Mouse (Mus musculus) yolk sac, embryonic 10.5 days (tissue): ENCODE measurements around the gene Oard1.

Experiments used
- DNase-seq: peaks from one replicate; pipeline ENCODE4 v3.0.0-alpha.2; 2017; ENCODE audit warnings: low spot score

Gene Oard1

DNA sequence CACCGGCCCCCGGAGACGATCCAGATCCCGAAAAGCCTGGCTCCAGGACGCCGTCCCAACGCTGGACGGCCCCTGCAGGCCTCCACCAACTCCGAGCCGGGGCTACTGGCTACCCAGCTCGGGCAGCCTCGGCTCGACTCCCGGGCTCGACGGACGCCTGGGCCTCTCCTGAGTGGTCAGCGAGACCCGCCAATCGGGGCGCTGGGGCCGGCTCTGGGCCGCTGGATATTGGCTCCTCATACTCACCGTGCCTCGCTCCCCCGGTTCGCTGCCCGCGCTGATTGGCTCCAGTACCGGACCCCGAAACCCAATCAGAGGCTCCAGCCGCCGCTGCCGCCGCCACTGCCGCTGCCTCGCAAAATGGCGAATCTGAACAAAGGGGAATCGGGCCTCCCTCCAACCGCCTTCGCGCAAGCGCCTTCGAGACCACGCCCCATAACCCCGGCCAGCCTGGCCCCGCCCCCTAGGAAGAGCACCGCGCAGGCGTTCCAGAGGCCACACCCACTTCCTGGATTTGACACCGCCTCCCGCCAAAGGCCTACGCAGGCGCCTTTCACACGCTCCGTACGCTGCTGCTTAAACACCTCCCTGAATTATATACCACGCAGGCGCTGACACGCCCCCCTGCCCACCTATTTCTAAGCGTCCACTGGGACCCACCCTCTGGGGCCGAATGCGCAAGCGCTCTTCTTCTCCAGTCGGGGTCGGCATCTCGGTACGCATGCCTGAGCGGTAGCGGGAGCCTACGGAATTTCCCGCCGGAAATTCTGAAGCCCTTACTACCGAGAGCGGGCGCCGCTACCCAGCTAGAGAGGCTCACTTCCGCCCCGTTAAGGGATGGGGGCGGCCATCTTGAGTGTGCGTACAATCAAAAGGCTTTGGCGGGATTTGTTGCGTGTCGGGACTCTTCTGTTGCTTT, at the start of gene Oard1, which contains the start of gene Nfya:
Gene Oard1, plus strand, starts transcription at position 635 of the 919 bp plus-strand sequence.
Gene Nfya, minus strand, starts transcription at position 527 of the 919 bp plus-strand sequence.
- peak; percentile 100 for DNase-seq

DNA sequence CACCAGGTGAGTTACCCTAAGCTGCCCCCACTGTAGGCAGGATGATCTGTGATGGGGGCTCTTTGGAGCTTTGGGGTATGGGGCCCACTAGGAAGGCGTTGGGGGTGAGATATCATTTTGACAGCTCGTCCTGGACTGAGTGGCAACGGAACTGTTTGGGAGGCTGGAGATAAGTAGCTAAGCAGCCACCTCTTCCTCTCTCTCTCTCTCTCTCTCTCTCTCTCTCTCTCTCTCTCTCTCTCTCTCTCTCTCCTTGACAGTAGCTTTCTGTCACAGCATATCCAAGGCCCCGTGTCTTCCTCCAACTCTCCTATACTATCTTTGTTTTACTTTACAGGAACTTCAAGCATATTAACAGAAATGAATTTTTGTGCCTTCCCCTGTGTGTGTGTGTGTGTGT, 49.4 kb upstream of the Oard1 start:
- DNase-seq: no peak

DNA sequence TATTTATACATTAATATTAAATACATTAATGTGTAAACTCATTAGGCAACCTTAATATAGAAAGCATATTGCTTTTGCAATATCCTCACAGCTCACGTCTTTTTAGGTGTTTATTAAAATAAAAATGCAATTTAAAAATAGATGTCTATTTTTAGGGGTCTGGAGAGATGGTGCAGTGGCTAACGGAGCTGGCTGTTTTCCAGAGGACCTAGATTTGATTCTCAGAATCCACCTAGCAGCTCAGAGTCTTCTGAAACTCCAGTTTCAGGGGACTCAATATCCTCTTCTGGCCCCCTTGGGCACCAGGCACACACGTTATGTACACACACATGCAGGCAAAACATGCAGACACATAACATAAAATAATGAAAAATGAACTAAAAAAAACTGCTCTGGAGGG, 47.5 kb upstream of the Oard1 start:
- no peak for DNase-seq

DNA sequence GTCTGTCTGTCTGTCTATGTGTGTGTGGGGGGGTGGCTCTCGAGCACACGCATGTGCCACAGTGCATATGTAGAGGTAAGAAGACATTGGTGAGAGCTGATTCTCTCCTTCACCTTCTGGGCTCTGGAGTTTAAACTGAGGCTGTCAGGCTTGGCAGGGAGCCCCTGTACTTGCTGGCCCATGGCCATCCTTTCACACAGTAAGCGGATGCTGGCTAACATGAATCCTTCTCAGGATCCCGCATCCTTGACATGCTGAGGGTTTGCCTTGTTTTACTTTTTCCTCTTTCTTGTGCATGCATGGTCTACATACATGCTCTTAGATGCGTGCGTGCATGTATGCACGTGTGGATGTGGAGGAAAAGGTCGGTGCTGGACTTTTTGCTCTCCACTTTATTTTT, 46.8 kb upstream of the Oard1 start:
- DNase-seq: no peak

DNA sequence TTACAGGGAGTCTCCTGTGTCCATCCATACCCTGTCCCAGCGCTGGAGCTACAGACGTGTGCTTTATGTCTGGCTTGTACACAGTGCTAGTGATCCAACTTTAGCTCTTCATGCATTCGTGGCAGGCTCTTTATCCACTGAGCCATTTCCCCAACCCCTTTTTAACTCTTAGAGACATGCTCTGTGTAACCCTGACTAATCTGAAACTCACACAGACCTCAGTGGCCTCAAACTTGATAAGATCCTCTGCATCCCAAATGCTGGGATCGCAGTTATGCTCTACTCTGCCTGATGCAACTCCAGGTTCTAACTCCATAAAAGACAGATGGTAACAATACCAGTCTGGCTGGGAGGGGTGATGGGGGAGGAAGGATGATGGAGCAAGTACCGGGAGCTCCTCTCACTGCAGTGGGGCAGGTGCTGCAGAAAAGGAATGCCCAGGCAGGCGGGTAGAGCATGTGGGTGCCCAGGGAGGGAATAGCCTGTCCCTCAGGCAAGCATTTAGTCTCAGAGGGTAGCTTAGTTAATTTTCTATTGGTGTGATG, 46.3 kb upstream of the Oard1 start:
- DNase-seq: no peak

DNA sequence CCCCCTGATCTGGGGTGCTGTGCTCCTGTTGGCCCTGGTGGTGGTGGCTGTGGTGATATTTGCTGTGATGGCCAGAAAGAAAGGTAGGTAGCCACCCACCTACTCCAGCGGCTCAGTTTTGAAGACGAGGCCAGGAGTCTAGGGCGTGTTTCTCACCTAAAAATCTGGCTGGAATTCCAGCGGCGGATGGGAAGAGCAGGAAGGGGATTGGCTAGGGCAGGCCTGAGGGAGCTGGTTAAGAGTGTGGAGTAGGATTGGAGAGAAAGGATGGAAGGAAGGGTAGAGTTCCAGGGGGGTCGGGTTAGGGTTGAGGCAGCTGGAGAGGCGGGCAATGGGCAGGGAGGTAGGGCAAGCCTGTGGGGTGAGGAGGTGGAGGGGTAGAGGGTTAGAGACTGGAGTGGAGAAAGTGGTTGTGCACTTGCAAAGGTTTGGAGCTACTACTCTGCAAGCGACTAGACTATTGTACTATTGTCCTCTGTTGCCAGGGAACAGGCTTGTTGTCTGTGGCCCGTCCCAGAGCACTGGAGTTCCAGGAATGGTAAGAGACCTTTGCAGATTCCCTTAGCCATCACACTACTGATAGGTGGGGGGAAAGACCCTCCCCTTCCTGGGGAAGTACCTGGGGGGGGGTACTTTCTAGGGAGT, 44.2 kb upstream of the Oard1 start:
- DNase-seq: no peak

DNA sequence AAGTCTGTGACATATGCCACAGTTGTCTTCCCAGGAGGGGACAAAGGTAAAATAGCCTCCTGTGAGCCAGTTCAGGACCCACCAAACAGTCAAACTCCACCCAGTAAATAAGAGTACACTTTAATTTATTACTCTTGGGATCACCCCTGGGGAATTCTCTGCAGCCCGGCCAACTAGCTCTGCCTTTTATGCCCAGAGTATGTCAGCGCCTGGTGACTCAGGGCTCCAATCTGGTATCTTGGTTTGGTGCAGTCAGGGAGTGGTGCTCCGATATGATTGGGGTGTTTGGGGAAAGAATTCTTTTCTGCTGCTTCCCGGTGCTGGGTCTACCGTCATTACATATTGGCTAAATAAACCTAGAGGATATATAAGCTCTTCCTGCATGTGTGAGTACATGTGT, 43.0 kb upstream of the Oard1 start:
- no peak for DNase-seq

DNA sequence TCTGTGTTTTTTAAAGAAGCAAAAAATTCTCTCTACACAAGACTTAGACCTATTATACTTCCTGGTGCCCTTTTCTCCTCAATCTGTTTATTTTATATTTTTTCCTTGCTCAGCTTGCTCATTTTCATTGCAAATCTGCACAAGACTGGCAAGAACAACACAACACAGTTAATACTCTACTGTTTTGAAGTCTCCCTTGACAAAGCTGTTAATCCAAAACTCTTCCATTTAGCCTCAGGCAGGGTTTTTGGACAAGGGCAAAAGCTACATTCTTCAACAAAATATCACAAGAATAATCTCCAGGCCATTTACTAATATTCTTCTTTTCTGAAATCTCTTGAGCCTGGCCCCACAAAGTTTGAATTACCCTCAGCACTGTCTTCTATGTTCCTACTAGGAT, 38.2 kb upstream of the Oard1 start:
- DNase-seq: no peak

DNA sequence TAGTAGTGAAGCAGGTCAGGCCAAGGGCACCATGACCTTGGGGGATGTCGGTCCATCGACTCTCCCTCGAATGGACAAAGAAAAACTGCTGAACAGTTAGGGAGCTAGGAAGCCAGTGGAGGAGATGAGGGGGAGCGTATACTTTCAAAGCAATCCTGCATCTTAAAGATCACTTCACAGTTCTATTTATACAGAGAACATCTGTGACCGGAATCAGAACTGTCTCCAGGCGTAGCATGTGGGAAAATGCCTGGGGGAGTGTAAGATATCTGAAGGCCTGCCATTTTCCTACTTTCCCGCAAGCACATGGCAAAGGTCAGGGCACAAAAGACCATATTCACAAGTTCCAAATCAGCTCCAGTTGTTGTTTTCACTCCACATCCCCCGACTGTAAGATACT, 36.8 kb upstream of the Oard1 start:
- DNase-seq: no peak

DNA sequence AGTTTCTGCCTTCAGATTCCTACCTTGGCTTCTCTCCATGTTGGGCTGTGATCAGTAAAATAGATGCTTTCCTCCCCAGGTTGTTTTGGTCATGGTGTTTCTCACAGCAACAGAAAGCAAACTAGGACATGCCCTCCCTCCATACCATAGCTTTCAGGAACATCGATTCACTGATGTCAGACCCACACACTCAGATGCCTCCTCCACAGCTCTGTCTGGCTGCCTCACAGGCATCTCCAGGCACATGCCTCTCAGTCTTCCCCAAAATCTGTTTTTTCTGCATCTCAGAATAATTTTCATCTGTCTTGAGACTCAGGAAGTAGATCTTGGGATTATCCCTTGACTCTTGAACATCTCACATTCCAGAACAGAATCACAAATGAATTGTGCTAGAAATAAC, 33.7 kb upstream of the Oard1 start:
- DNase-seq: no peak

DNA sequence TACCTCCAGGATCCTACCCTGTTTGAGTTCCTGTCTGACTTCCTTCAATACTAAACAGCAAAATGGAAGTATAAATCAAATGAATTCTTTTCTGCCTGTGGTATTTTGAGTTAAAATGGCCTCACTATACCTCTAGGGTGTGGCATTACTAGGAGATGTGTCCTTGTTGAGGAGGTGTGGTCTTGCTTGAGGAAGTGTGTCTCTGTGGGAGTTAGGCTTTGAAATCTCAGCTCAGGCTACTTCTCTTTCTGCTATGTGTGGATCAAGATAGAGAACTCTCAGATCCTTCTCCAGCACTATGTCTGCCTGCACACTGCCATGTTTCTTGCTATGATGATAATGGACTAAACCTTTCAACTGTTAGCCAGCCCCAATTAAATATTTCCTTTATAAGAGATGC, 30.8 kb upstream of the Oard1 start:
- no peak for DNase-seq

DNA sequence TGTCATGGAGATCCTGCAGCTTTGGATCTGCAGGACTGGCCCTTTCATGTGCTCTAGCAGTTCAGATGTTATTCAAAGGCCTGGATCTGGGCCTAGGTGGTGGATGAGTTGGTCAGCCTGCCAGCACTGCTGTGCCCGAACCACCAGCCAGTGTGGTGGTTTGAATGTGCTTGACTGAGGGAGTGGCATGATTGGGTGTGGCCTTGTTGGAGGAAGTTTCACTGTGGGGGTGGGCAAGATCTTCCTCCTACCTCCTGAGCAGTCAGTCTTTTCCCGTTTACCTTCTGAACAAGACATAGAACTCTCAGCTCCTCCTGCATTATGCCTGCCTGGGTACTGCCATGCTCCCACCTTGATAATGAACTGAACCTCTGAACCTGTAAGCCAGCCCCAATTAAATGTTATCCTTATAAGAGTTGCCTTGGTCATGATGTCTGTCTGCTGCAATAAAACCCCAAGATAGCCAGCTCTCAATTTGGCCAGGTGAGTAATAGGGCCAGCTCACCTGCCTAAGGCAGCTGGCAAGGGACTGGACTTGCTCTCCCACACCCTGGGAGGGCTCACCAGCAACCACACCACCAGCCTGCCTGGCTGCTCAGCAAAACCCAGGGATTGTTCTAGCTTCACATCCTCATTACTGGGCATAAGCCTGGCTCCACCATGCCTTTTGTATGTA, 23.9 kb upstream of the Oard1 start:
- DNase-seq: no peak

DNA sequence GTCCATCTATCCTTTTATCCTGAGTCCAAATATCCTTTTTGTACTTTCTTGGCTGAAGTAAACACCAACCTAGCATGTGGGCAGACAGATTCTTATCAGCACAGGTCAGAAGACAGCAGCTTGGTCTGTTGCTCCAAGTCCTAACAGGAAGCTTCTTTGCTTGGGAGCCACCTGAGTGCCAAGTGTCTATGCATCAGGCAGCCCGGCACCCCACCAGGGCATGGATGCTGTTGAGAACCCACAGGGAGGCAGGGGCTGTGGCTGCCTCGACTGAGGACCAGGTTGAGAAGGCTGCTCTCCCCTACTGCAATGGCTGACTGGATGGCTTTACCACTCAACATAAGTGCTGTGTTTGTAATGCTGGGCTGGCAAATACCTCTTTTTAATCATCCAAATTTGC, 21.1 kb upstream of the Oard1 start:
- no peak for DNase-seq

DNA sequence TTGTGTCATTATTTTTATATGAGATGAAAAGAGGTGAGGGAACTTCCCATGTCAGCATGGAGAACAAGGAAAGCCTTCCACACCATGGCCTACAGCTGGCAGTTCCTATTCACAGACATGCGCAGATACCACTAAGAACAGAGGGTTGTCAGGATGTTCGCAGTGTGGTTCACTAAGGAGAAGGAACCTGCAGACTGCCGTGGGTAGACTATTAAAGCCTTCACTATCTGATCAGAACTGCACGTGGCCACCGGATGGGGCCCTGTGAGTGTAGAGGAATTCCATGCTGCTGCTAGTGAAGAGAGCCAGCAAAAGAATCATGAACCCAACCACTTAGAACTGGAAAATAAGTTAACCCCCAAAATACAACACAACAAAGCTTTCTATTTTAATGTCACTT, 20.4 kb upstream of the Oard1 start:
- DNase-seq: no peak

DNA sequence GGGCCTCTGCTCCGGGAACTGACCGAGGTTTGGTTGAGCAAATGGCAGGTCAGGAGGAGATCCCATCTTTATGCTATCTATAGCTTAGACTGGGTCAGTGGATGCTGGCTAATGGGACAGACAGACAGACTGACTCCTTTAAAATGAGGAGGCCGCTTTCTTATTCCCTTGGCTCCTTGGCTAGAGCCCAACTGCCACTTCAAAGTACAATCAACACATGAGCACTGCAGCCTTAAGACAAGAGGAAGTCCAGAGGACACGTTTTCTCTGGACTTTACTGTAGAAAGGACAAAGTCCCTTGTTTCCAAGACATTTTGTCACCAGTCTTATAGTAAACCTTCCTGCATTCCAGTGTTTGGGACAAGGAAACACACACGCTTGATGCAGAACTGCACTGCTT, 18.4 kb upstream of the Oard1 start:
- DNase-seq: no peak

DNA sequence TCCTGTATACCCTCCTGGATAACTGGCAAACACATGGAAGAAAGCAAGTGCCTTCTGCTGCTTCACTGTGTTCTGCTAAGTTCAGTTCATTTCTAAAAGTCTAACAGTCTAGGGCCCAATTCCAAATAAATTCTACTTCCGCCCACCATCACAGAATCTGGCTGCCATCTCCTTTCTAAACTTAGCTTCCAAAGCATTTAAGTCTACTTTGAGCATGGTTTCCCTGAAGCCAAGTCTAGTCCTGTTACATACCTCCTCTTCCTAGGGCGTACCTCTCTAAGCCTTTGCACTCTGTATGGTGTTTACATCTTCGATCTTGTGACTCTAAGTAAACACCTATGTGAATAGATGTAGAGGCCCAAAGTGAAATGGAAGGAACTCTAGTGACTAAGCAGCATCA, 17.2 kb upstream of the Oard1 start:
- peak; percentile 44 for DNase-seq

DNA sequence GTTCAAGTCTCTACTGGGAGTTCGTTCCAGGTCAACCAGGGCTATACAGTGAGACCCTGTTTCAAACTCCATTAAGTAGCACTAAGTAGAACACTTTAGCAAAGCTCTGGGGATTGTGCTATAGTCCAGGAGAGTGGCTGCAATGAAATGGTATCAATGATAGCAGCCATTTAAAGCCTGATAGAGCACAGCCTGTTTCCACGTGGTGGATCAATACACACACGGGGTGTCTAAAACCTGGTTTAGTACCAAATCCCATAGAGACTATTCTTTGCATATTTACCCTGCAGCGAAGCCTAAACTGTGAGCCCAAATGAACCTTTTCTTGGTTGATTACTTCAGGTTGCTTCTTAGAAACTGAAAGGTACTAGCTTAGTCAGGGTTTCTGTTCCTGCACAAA, 8.1 kb upstream of the Oard1 start:
- DNase-seq: no peak

DNA sequence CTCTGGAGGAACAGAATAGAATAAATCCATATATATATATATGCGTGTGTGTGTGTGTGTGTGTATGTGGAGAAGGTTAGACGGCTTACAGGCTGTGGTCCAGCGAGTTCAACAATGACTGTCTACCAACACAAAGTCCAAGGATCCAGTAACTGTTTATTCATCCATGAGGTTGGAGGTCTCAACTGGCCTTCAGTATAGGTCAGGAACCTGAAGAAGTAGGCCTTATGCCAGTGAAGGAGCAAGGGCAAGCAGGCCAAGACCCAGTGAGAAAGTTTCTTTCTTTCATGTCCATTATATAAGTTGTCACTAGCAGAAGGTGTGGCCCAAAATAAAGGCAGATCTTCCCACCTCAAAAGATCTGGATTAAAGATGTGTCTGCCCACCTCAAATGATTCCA, 7.1 kb upstream of the Oard1 start:
- no peak for DNase-seq

DNA sequence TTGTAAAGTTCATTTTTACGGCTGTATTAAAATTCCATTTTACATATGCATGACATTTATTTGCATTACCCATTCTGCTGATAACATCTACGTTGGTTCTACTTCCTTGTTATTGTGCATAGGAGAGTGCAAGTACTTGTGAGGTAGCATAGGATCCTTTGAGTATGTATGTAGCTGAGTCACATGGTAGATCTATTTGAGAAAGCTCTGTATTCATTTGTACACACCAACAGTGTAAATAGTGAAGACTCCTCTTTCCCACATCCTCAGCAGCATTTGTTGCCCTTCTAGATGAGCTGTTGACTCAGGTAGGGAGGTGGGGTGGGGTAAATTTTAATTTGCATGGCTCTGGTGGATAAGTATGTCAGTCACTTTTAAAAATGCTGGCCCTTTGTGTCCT, 6.0 kb upstream of the Oard1 start:
- no peak for DNase-seq

DNA sequence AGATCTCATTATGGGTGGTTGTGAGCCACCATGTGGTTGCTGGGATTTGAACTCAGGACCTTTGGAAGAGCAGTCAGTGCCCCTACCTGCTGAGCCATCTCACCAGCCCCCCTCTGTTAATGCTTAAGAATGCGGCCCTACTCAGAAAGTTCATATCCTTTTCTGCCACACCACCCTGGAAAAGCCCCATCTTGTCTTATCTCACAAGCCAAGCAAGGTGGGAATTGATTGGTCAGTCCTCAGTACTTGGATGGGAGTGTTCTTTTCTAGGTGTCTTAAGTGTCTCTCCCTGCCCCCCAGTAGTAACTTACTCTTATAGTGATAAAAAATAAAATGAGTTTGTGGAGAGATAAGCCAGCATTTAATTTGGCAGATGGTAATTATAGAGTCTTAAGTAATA, 5.1 kb upstream of the Oard1 start:
- no peak for DNase-seq

DNA sequence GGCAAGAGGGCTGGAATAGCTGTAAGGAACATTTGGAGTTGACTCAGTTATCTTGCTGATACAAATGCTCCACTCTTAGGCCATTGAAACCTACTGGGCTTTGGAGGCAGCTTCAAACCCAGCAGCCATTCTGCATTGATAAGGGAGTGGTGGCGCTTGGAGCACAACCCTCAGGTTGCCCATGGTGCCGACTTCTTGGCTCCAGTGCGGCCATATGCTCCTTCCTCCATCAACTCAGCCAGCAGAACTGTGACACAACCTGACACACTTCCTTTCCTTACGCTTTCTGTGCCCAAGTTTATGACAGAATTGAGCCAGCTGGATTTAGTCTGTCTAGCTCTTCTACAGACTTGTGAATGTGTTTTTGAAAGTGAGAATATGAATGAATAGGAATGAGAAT, 2.7 kb upstream of the Oard1 start:
- no peak for DNase-seq

DNA sequence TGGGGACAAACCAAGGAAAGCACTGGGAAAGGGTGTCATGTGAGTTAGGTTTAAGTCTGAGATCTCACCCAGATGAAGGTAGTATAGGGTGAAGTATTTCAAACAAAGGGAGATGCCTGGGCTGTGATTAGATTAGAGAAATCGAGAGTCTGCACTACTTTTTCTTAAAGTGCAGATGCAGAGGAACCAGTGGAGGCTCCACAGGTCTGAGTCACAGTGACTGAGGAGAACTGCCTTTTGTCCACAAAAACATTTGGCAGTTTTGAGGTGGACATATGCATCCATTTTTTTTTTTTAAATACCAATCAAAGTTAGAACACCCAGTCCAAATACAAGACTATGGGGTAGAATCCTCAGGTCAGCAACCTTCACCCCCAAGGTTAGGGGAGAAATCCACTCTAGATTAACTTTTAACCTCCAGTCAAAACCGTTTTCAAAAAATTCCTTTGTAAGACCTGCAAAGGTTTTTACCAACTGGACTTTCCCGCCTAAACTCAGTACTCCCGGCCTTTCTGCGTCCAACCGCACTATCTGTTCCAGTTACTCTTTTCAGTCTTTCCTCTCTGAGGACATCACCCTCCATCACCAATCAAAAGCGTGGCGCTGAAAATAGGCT, 1.8 kb upstream of the Oard1 start:
- no peak for DNase-seq
